Mouse (Mus musculus): ENCODE measurements at regions not wholly inside any gene's neighbourhood (a gene's known extent, or its start where the extent isn't known, plus 50 kb on each side); places are given as distances from the start of the nearest gene placed in this dataset.
A peak's percentile ranks its signal among the peaks of the same experiment; 100 is the strongest.

DNA sequence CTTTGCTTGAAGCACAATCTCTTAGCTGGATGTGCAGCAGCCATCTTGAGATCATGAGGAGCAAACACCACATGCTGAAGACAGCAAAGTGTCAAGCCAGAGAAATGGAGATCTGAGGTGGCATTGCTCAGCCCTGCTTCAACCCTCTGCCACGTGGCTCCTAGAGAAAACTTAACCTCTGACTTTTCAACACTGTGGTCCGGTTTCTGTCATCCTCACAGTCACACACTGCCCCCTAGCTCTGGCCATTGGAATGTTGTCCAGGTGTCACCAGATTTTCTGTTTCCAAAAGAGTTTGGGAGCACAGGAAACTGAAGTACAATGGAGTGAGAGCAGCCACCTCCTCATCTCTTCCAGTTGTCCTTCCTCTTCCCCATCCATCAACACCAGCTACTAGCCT is 50.2 kb upstream of the Dhx15 start:
- no peak for DNase-seq (ENCODE audit: low read depth)

More for the DNA sequence above, 50.2 kb upstream of the Dhx15 start:
- TF ChIP-seq CTCF (IDR thresholded peaks at IDR 0.05; ENCODE audit: borderline replicate concordance, extremely low read depth, insufficient read depth, insufficient read length) (peak; percentile 34; the same call in 1 of the 2 replicates), POLR2A (IDR thresholded peaks at IDR 0.05; ENCODE audit: borderline replicate concordance, extremely low read depth, insufficient read depth, insufficient read length, poor library complexity, severe bottlenecking) (no peak)
